Mouse (Mus musculus) embryonic facial prominence, embryonic 11.5 days (tissue): Measurements from ENCODE around the gene Tspan4. TPM values are rescaled to one million over a fixed set of nuclear protein-coding genes. Genes with fewer than 3 reads are reported as not detected.
A peak's percentile ranks its signal among the peaks of the same experiment; 100 is the strongest.

Source experiments
- ATAC-seq: fragments of 200-750 bp; cut with Nextera tagmentation; replicated peaks from 2 replicates; pipeline ENCODE4 v1.8.0; 2017; ENCODE audit warnings: low read depth; ENCODE audit not compliant: insufficient number of reproducible peaks, low FRiP score, low TSS enrichment
- DNase-seq: peaks from one replicate; pipeline ENCODE4 v3.0.0-alpha.2; 2015; ENCODE audit warnings: low spot score
- H3K27ac ChIP-seq: fragments of 300-500 bp; sonication (generic); replicated peaks from 2 replicates; pipeline ENCODE4 v1.5.1; 2014; ENCODE audit warnings: mild to moderate bottlenecking, low read depth, low read length, control low read depth
- H3K27me3 ChIP-seq: fragments of 300-500 bp; sonication (generic); 2 replicates; pipeline ENCODE4 v1.6.1; 2014; ENCODE audit warnings: mild to moderate bottlenecking, low read length, moderate library complexity, mixed read lengths; ENCODE audit not compliant: control insufficient read depth, insufficient read depth
- H3K36me3 ChIP-seq: fragments of 300-500 bp; sonication (generic); replicated peaks from 2 replicates; pipeline ENCODE4 v1.6.1; 2014; ENCODE audit warnings: low read depth, mild to moderate bottlenecking, low read length, moderate library complexity, mixed read lengths; ENCODE audit not compliant: control insufficient read depth, insufficient read depth
- H3K4me1 ChIP-seq: fragments of 300-500 bp; sonication (generic); 2 replicates; pipeline ENCODE4 v1.6.1; 2014; ENCODE audit warnings: low read length, mixed read lengths; ENCODE audit not compliant: control insufficient read depth, insufficient read depth
- H3K4me2 ChIP-seq: fragments of 300-500 bp; sonication (generic); 2 replicates; pipeline ENCODE4 v1.6.1; 2014; ENCODE audit warnings: low read depth, mild to moderate bottlenecking, control low read depth, low read length, moderate library complexity
- H3K4me3 ChIP-seq: fragments of 300-500 bp; sonication (generic); 2 replicates; pipeline ENCODE4 v1.5.1; 2014; ENCODE audit warnings: low read depth, low read length, control low read depth
- H3K9ac ChIP-seq: fragments of 300-500 bp; sonication (generic); replicated peaks from 2 replicates; pipeline ENCODE4 v1.6.1; 2014; ENCODE audit warnings: mild to moderate bottlenecking, control low read depth, low read length
- H3K9me3 ChIP-seq: fragments of 300-500 bp; sonication (generic); replicated peaks from 2 replicates; pipeline ENCODE4 v1.6.1; 2016; ENCODE audit warnings: mild to moderate bottlenecking, low read length, inconsistent platforms, mixed read lengths; ENCODE audit not compliant: control insufficient read depth
- WGBS: fragments of 180-500 bp; shearing (Covaris S2); extraction: QIAGEN DNeasy Blood & Tissue Kit; methylation state at CpG from one replicate; pipeline ENCODE4 v1.1.7; 2014; 5-methylcytosine and 5-hydroxymethylcytosine counted together
- polyA plus RNA-seq: library from polyadenylated mRNA; unstranded; fragments of >200 nt; fragmentation: Nextera tagmentation; extraction: Ambion mirVana; gene quantifications from 2 replicates; pipeline ENCODE4 v1.2.1, GENCODE M21; 2014

Tspan4 gene
- polyA plus RNA-seq, 1 experiment from 2014 or later = 27.3 TPM

GRCm38 (mm10) chr7:141525580-141525925, 50.5 kb downstream of the Tspan4 start:
- Histone ChIP-seq H3K4me2 (no peak overlapping the region), H3K36me3 (no peaks in the 10 kb centered on the region; the same call in 1 of the 2 replicates), H3K27ac (no peak overlapping the region), H3K27me3 (no peaks in the 10 kb centered on the region), H3K9me3 (no peaks in the 10 kb centered on the region), H3K4me3 (no peak overlapping the region), H3K9ac (no peak overlapping the region), H3K4me1 (no peaks in the 10 kb centered on the region)
- DNase-seq (no peak), ATAC-seq (no peak)
- 85% methylated on average over 4 of the region's 4 CpGs for WGBS

DNA sequence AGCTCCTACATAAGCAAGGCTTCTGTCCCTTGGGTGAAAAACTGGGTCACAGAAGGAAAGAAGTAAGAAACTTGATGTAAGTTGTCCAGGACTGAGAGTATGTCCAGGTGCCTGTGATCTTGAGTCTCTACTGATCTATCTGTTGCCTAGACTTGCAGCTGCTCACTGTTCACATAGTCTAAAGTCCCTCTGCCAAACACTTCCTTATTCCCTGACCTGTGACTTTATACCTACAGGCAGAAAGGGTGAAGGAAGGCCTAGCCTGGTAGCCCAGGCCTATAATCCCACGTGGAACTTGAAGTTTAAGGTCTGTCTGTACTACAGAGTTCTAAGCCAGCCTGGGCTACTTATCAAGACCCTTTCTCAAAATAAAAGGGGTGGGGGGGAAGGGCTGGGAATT, 60.5 kb downstream of the Tspan4 start:
- no peaks in the 10 kb centered on the region for H3K27me3 ChIP-seq
- no peaks in the 10 kb centered on the region for H3K9me3 ChIP-seq
- H3K36me3 ChIP-seq = no peaks in the 10 kb centered on the region
- no peak overlapping the region for H3K4me3 ChIP-seq
- no peak overlapping the region for H3K4me2 ChIP-seq
- ATAC-seq = no peak
- WGBS = 68% methylated on average over 1 of the region's 1 CpGs
- no peak overlapping the region for H3K9ac ChIP-seq
- no peaks in the 10 kb centered on the region for H3K4me1 ChIP-seq
- H3K27ac ChIP-seq = no peak overlapping the region
- no peak for DNase-seq

DNA sequence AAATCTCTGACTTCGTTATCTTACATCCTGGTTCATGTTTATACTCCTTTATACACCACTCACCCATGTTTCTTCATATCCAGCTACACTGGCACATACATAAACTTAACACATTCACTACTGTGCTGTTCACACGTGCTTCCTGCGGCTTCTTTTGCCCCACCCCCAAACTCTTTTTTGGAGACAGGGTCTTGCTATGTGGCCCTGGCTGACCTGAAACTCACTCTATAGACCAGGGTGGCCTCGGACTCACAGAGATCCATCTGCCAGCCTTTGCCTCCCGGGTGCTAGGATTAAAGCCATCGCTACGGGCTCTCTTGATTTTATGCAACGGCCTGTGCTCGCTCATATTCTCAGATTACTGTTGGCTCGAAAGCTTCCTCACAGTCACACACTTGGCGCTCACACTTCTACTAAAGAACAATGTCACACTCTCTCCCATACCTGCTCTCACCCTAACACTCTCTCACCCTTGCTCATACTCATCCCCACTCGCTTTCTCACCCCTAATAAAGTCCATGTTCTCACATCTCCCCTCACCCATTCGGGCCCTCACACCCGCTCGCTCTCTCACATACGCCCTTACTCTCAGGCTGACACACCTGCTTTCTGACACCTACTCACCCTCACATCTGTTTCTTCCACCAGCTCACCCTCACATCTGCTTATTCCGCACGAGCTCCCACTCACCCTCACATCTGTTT, 64.0 kb downstream of the Tspan4 start:
- 18% methylated on average over 18 of the region's 18 CpGs for WGBS
- Histone ChIP-seq H3K27me3 (no peaks in the 10 kb centered on the region), H3K4me1 (no peaks in the 10 kb centered on the region), H3K9me3 (no peaks in the 10 kb centered on the region), H3K36me3 (no peaks in the 10 kb centered on the region), H3K9ac (peak overlapping the region; percentile 74), H3K4me3 (peak overlapping the region; percentile 52), H3K27ac (no peak overlapping the region), H3K4me2 (peak overlapping the region; percentile 68)
- DNase-seq (no peak), ATAC-seq (peak; percentile 29; the same call in 1 of the 2 replicates)

DNA sequence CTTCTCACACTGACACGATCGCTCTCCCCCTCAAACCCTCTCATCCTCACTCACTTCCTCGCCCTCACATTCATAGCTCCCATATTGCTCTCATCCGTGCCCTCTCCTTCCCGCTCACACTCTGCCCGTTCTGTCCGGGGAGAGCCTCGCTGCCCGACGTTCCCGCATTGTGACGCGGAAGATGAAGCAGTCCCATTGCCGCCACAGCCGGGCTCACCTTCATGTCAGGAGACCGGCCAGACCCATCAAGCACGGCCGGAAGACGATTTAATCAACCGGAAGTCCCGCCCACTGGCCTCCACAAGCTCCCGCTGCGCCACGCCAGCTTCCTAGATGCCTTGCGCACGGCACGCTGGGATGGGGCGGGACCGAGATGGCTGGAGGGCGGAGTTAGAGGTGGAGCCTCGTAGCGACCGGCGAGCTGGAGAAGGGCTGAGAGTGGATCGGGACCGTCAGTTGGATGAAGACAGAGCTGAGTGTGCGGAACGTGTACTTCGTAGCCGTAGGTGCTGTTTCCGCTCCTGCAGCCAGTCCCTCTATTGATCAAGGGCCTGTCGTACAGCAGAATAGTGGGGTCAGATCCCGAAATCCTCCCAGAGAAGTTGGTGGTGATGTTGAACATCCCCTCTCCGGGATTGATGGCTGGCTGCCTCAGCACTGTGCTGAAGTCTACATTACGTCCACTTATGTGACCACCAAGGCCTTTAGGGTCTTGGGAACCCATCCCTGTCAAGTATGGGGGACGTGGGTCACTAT, 64.7 kb downstream of the Tspan4 start, which contains the start of gene Chid1:
Chid1 (minus strand) TSS at position 302 of the 756 bp plus-strand sequence.
- Histone ChIP-seq H3K4me2 (peak within 1 kb of the TSS; percentile 68), H3K36me3 (no peaks in the 10 kb centered on the region), H3K4me3 (peak within 1 kb of the TSS; percentile 52), H3K27me3 (no peaks in the 10 kb centered on the region), H3K9ac (peak within 1 kb of the TSS; percentile 74), H3K4me1 (no peaks in the 10 kb centered on the region), H3K9me3 (no peaks in the 10 kb centered on the region), H3K27ac (no peak within 1 kb of the TSS)
- peak; percentile 100 for DNase-seq
- ATAC-seq = peak; percentile 89
- 1% methylated on average over 46 of the region's 46 CpGs for WGBS

GRCm38 (mm10) chr7:141540312-141541081, 65.5 kb downstream of the Tspan4 start:
- Histone ChIP-seq H3K9me3 (no peaks in the 10 kb centered on the region), H3K4me2 (peak overlapping the region; percentile 59), H3K4me1 (no peaks in the 10 kb centered on the region), H3K36me3 (no peaks in the 10 kb centered on the region), H3K27me3 (no peaks in the 10 kb centered on the region), H3K4me3 (peak overlapping the region; percentile 52), H3K27ac (no peak overlapping the region), H3K9ac (peak overlapping the region; percentile 74)
- ATAC-seq = peak; percentile 74
- 58% methylated on average over 13 of the region's 13 CpGs for WGBS
- DNase-seq = no peak

GRCm38 (mm10) chr7:141541681-141542080, 66.6 kb downstream of the Tspan4 start:
- Histone ChIP-seq H3K9me3 (no peaks in the 10 kb centered on the region), H3K27me3 (no peaks in the 10 kb centered on the region), H3K4me1 (no peaks in the 10 kb centered on the region), H3K27ac (no peak overlapping the region), H3K4me3 (no peak overlapping the region), H3K36me3 (no peaks in the 10 kb centered on the region), H3K9ac (no peak overlapping the region), H3K4me2 (no peak overlapping the region)
- no peak for DNase-seq
- 66% methylated on average over 4 of the region's 4 CpGs for WGBS
- ATAC-seq = no peak

- Histone ChIP-seq H3K4me3 (no peak overlapping the region), H3K9ac (no peak overlapping the region)
- 98% methylated on average over 2 of the region's 2 CpGs for WGBS
Measured at GRCm38 (mm10) chr7:141542588-141542987, 67.5 kb downstream of the Tspan4 start.

More at GRCm38 (mm10) chr7:141542588-141542987, 67.5 kb downstream of the Tspan4 start:
- H3K36me3 ChIP-seq = no peaks in the 10 kb centered on the region
- no peaks in the 10 kb centered on the region for H3K4me1 ChIP-seq
- no peaks in the 10 kb centered on the region for H3K9me3 ChIP-seq
- ATAC-seq (no peak), DNase-seq (no peak)
- H3K27ac ChIP-seq = no peak overlapping the region
- no peaks in the 10 kb centered on the region for H3K27me3 ChIP-seq
- H3K4me2 ChIP-seq = no peak overlapping the region
